Mouse (Mus musculus): Measurements from ENCODE around the gene Rab2b. TPM values are rescaled to one million over a fixed set of nuclear protein-coding genes. Genes with fewer than 3 reads are reported as not detected.

The Rab2b gene
- polyA plus RNA-seq, 1 experiment from 2014 or later = 60.6 TPM

Other genes with a start within 250 kb of the Rab2b start
- not detected in 2 replicates for gene Olfr221, start 237.1 kb downstream of the Rab2b start, polyA plus RNA-seq (2015; fragmentation: Nextera tagmentation; extraction: Ambion mirVana)
- 705 and 728 TPM in 2 replicates for gene Hnrnpc, start 175.5 kb downstream of the Rab2b start, polyA plus RNA-seq (2015; fragmentation: Nextera tagmentation; extraction: Ambion mirVana)
- 60.6 and 69.4 TPM in 2 replicates for gene Rpgrip1, start 168.8 kb downstream of the Rab2b start, polyA plus RNA-seq (2015; fragmentation: Nextera tagmentation; extraction: Ambion mirVana)
- 62.7 and 68.4 TPM in 2 replicates for gene Supt16, start 82.1 kb downstream of the Rab2b start, polyA plus RNA-seq (2015; fragmentation: Nextera tagmentation; extraction: Ambion mirVana)
- gene Chd8, start 21.8 kb downstream of the Rab2b start, polyA plus RNA-seq (2015; fragmentation: Nextera tagmentation; extraction: Ambion mirVana) = 46.5 and 50.4 TPM in 2 replicates
- gene Tox4, start 399 bp downstream of the Rab2b start, polyA plus RNA-seq (2015; fragmentation: Nextera tagmentation; extraction: Ambion mirVana) = 55.5 and 60.8 TPM in 2 replicates
- 50.4 and 57.8 TPM in 2 replicates for gene Mettl3, start 25.6 kb upstream of the Rab2b start, polyA plus RNA-seq (2015; fragmentation: Nextera tagmentation; extraction: Ambion mirVana)
- 56.6 and 56.9 TPM in 2 replicates for gene Sall2, start 49.2 kb upstream of the Rab2b start, polyA plus RNA-seq (2015; fragmentation: Nextera tagmentation; extraction: Ambion mirVana)
- not detected in 2 replicates for gene Olfr1513, start 76.9 kb upstream of the Rab2b start, polyA plus RNA-seq (2015; fragmentation: Nextera tagmentation; extraction: Ambion mirVana)
- not detected in 2 replicates for gene Olfr1512, start 99.6 kb upstream of the Rab2b start, polyA plus RNA-seq (2015; fragmentation: Nextera tagmentation; extraction: Ambion mirVana)
- gene Olfr1511, start 117.8 kb upstream of the Rab2b start, polyA plus RNA-seq (2015; fragmentation: Nextera tagmentation; extraction: Ambion mirVana) = not detected in 2 replicates
- not detected in 2 replicates for gene Olfr1510, start 134.8 kb upstream of the Rab2b start, polyA plus RNA-seq (2015; fragmentation: Nextera tagmentation; extraction: Ambion mirVana)
- not detected in 2 replicates for gene Olfr1509, start 163.4 kb upstream of the Rab2b start, polyA plus RNA-seq (2015; fragmentation: Nextera tagmentation; extraction: Ambion mirVana)
- gene Olfr1508, start 187.9 kb upstream of the Rab2b start, polyA plus RNA-seq (2015; fragmentation: Nextera tagmentation; extraction: Ambion mirVana) = not detected in 2 replicates
- not detected in 2 replicates for gene Olfr1507, start 216.2 kb upstream of the Rab2b start, polyA plus RNA-seq (2015; fragmentation: Nextera tagmentation; extraction: Ambion mirVana)

All from midbrain, embryonic 13.5 days (tissue).